Mouse (Mus musculus) lung, postnatal 25 days (tissue): Measurements from ENCODE around the gene Bcl2l13.
"Not testable (repeated sequence)": the region's sequence is repeated elsewhere in the genome, so short reads cannot be mapped to it uniquely, and the experiment has no call there.

ENCODE experiments used
- DNase-seq: peaks from one replicate; pipeline ENCODE4 v3.0.0; 2022; ENCODE audit warnings: low spot score

Bcl2l13 gene

DNA sequence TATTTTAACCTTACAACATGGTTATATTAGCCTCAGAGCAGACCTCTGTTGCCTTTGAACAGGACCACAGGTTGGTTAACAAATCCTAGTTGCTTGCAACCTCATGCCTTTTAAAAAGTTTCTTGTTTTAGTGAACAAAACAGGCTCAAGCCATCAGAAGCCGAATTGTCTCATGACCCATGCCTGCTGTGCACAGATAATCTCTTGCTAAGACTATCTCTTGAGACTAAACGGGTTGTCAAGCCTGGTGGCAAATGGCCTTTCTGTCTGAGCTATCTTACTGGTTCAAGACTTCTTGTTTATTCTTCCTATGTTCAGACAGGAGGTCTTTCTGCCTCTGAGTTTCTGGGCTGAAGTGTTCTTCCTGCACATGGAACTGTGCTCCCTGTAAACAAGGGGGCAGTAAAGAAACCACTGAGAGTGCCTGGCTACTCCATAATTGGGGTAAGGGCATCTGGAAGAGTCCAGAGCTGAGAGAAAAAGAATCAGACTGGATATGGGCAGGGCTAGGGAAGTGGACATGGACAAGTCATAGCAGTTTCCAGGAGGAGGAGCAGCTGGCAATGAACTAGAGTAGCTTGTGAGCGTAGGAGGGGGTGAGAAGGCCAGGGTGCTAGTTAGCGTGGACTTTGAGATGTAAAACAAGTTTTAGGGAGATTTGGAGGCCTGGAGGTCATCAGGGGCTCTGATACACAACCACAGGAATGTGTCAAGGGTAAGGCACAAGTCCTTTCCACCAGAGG lies 5.0 kb upstream of the Bcl2l13 start:
- DNase-seq = no peak

DNA sequence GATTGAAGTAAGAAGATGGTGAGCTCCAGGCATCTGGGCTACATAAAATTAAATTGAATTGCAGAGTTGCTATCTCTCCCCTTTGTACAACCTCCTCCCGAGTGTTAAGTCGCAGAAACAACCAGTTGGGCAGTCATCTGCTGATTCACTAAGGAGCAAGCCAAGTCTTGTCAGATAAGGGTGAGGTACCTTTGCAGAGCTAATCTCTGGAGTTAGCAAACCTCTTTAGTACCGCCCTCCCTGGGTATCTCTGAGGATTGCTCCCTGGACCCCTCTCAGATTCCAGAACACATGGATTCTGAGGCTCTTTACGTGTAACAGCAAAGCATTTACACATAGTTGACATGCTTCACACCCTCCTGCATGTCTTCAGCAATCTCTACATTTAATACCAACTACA lies 3.9 kb upstream of the Bcl2l13 start:
- DNase-seq = no peak

DNA sequence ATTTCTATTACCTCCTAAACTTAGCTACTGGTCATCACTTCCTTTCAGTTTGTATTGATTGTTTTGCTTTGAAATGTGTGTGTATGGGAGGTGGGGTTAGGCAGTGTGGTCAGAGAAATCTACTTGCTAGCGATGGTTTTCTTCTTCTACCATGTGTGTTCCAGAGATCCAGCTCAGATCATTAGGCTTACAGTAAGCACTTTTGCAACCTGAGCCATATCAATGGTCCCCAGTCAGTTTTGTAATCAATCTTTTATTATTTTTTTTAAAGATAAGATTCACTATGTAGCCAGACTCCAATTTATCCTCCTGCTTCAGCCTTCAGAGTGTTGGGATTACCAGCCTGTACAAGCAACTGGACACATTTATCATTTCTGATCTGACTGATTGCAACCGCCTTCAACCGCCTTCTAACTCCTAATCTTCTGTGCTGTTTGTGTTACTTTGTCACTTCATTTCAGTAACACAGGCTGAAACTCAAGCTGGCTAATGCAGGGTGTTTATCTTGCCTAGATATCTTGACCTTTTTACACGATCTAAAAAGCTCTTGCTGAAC lies 1.2 kb upstream of the Bcl2l13 start:
- no peak for DNase-seq

DNA sequence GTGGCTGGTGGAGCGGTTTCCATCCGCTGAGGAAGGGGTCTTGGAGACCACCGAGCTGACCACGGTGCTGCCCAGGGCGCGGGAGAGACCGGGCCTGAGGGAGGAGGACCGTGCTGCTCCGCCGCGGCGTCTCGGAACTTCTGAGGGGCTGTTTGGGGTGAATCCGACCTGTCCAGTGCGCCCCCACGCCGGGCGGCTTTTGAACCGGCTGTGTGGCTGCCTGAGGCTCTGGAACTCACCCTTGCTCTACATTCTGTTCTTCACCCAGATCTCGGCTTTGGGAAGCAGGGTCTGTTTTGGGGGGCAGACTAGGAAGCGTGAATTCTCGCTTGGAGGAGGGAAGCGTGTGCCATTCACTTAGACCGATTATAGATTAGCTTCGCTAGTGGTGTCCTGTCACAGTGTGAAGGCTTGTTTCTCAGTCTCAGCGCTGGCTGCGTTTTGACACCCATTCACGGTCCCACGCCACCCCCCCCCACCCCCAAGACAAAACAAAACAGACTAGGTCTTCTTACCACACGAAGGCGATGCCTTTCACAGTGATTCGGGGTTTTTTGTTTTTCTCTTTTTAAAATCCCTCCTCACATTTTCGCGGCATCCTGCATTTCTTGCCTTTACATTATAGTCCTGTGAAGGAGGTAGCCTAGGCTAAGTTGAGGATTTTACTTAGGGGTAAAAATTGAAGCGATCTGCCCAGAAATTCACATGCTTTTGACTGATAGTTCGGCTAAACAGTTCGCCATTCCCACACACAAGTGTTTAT lies 558 bp downstream of the Bcl2l13 start:
- DNase-seq = peak; percentile 16

DNA sequence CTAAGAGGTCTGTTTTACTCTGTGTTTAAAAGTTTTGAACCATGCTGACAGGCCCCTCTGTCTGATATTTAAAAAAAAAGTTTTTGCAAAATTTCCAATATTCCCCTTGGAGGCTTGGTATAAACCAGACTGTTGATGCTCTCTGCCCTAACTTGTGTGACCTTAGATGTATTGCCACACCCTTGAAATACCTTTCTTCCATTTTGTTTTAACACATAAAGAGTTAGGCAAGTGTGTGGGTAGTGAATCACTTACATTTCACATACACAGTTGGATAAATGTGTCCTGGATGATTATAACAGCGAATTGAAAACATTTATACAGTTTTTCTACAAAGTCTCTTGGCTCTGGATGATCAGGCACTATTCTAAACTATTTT lies 1.1 kb downstream of the Bcl2l13 start:
- no peak for DNase-seq

DNA sequence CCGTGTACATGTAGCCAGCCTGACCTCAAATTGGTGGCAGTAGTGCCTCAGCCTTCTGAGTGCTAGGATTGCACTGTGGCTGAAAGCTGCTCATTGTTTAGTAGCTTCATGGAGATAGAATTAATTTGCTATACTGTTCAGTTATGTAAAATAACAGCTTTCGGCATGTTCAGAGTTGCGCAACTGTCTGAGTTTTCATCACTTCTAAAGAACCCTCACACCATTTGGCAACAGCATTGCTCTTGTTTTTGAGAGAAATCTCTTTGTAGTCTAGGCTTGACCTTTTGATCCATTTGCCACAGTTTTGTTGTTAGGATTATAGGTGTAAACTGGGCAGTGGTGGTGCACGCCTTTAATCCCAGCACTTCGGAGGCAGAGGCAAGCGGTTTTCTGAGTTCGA lies 4.2 kb downstream of the Bcl2l13 start:
- DNase-seq = no peak

DNA sequence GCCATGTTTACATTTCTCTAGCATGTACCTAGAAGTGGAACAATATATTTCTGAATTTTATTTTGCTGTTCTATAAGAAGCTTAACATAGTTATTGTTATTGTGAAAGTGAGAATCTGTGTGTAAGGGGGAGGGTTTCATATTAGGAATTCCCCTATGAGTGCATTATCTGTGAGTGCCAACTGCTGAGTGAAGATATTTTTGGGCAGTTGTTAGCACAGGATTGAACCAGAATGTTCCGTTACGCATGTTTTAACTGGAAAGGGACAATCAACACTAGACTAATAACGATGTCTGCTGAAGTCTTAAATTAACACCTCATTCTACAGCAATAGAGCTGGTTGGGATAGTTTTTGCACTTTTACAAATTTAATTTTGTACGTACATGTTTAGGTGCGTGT lies 5.7 kb downstream of the Bcl2l13 start:
- no peak for DNase-seq

DNA sequence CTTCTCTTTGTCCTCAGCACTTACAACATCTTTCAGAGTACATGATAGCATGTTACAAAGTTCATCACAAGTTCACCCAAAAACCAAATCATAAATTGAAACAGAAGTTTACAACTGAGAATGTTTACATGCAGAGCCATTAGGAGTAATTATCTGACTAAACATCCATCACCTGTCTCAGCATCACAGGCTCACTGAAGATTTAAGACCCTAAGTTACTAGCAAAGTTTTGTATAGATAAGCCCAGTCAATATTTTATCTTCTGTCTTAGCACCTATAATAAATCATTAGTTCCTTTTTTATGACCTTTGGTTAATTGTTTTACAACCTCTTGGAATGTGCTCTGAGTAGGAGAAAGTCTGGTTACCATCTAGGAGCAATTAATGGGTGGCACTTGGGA lies 14.7 kb downstream of the Bcl2l13 start:
- not testable (repeated sequence) for DNase-seq

DNA sequence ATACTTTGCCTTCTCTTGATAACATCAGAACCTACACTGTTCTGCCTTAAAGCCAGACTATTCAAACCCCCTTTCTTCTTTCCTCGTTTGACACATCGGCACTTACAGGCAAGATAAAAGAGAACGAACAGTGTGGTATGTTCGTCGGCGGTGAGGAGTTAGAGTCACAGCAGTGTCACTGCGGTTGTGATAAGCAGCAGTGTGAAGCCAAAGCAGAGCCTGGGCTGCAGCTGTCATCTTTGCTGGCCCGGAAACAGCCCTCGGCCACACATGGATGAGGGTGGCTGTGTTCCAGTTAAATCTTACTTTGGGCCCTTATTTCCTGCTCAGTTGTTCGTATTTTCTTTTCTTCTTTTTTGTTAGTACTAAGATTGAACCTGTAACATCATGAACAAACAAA lies 18.4 kb downstream of the Bcl2l13 start:
- no peak for DNase-seq

DNA sequence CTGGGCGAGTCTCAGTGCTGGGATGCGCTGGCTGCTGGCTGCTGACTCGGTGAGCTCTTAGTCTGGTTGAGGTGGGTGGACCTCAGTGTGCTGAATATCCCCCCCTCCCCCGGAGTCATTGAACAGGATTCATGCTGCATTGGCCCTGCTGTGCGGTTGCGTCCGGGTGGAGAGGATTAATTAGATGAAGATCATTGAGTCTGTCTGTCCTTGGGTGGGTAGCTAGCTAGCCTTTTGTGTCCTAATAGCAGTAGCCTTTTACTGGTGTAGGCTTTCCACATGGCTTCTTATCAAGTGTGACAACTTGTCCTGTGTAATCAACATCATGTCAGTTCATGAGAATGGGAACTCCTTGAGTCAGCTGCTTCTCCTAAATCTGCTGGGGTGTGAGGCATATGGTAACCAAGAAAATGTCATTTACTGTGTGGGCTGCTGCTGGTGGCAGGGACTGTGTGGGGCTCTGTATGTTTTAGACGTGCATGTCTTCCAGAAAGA lies 22.3 kb downstream of the Bcl2l13 start:
- DNase-seq = no peak

DNA sequence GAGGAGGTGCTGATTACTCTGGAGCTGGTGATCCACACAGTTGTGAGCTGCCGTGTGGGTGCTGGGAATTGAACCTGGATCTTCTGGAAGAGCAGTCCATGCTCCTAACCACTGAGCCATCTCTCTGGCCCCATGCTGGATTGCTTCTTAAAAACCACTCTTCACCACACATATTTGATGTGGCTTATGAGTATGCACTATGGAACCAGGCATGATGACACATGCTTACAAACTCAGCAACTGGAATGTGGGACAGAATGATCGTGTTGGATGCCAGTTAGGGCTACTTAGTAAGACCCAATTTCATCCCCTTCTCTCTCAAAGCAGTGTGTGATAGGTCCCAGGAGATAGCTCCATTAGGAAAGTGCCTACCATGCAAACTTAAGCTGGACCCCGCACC lies 24.1 kb downstream of the Bcl2l13 start:
- DNase-seq = no peak

DNA sequence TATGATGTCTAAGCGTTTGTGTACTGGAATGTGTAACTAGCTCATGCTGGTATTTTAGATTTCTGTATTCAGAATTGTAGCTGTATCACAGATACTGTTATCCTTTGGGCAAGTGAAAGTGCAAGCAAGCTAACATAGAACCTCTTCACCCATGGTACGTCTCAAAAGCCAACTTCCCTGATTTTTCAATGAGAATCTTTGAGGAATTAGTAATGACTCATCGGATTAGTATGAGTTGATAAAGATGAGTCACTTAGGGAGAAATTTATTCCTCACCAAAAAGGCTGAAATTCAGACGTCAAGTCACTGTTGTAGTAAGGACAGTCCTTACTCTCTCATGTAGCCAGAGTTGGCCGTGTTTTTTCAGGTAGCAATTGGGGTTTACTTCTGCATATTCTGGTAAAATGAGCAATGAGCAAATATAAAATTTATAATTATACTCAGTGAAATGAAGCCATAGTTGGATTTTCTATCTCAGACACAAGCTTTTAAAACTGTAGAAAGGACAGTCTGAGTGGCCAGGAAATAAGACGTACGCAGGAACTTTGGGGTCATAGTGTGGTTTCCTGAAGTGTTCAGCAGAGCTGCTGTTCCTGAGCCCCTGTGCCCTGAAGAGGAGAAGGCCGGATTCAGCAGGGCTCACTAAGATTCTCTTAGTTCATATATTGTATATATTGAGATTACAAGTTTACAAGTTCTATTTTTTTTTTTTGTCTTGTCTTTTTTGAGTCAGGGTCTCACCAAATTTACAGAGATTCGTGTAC lies 30.2 kb downstream of the Bcl2l13 start:
- DNase-seq = no peak

DNA sequence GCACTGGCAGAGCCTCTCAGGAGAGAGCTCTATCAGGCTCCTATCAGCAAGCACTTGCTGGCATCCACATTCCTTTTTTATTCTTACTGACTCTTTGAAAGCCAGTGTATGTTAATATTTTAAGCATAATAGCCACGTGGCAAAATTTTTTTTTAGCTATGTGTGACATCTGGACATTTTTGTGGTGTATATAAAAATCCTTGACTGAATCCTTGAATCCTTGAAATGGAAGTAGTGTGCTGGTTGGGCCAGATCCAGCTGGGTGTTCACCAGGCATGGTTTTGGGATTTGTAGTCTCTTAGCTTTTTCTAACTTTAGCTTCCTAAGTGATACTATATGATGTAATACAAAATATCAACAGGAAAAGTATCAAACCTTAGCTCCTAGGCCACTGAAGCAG lies 32.8 kb downstream of the Bcl2l13 start:
- DNase-seq = no peak

DNA sequence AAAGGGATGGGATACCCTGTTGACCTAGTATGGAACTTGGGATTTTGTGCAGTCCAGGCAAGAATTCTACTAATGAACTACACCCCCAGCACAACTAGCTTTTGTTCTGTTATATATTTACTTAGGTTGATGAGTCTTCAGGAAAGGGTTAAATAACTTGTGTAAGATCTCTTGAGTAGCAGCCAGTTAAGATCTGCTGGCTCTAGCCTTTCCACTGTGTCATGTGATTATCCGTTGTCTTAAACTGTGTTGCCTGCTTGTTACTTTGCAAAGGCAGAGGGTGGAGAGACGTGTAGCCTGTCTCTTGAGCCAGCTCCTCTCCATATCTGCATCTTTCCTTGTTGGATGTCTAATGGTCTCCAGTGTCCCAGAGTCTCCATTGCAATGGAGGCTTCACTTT lies 35.3 kb downstream of the Bcl2l13 start:
- no peak for DNase-seq

DNA sequence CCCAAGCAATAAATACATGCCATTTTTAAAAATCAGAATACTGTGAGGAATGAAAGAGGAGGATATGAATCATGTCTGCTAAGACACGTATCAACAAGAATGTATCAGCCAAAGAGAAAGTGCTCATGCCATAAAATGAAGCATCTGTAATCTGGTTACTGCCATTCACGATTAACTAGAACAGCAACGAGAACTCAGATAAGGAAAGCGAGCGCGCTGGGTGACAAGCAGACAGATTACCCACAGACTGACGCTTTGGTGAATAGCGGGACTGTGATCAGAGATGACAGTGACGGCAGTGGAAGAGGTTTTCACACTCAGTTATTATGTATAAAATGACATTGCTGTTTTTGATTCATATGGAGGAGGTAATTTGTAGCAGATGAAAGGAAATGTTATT lies 37.9 kb downstream of the Bcl2l13 start:
- DNase-seq = no peak

DNA sequence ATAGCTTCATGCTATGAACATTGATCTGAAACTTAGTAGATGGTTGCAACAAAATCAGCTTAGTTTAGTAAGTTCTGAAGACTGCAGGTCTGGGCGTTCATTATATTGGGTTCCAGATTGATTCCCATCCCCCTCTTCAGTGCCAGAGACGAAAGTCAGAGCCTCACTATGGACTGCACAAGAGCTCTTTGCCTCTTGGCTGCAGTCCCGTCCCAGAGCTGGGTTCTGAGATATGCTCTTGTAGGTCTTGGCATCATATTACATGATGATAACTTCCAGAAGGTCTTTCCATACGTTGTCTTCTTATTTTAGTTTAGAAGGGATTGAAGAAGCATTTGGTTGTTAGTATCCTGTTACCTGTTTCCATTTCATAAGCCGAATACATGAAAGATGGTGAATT lies 43.0 kb downstream of the Bcl2l13 start:
- no peak for DNase-seq

DNA sequence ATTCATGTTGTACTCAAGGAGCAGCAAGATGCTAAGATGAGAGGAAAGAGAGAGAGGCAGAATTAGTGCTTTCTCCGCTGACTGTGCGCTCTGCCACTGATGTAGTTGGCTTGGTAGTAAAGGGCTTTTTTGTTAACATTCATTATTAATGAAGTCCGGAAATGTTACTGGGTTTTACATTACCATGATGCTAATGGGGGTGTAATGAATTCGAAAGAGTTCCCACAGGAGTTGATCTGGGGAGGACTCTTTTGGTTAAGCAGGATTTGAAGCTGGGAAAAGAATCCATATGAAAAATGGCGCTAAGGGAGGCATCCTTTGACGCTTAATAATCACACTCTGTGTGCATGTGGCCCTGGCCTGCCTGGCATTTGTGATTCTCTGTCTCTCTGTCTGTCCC lies 48.4 kb downstream of the Bcl2l13 start:
- DNase-seq = no peak

DNA sequence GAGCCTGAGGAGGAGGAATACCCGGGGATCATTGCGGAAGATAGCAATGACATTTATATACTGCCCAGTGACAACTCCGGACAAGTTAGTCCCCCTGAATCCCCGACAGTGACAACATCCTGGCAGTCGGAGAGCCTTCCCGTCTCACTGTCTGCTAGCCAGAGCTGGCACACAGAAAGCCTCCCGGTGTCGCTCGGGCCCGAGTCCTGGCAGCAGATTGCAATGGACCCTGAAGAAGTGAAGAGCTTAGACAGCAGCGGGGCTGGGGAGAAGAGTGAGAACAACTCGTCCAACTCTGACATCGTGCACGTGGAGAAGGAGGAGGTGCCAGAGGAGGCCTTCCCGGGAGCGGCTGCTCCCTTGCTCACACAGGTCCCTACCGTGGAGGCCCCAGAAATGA lies 50.7 kb downstream of the Bcl2l13 start:
- DNase-seq = no peak

DNA sequence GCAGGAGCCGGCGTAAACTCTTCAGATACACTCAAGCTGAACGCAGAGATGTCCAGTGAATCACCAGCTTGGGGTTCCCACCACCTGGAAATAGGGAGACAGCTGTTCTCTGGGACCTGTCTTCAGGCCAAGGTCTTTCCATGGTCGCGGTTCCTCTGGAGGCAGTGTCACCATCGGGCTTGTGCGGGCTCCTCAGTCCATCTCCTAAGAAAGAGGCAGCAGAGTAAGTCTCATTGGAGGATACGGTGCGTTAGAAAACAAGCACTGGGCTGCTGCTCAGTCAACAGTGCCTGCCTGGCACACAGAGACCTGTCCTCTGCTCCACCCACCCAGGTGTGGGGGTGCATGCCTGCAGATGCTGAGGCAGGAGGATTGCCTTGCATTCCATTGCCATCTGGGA lies 58.1 kb downstream of the Bcl2l13 start:
- DNase-seq = no peak

DNA sequence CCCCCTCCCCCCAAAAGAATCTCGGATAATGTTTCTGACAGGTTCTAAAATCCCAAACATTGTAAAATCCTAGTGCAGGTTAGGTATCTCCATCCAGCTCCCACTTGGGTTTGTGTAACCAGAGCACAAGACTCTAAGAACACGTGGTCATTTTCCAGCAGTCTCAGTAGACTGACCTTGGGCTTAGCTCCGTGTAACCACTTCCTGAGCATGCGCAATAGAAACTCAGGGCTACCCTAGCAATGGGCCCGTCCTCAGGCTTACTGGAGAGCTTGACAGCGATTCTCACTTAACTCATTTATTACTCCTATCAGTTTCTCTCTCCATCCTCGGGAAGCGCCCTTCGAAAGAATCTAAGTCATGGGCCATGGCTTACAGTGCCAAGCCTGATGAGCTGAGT lies 58.5 kb downstream of the Bcl2l13 start:
- no peak for DNase-seq

DNA sequence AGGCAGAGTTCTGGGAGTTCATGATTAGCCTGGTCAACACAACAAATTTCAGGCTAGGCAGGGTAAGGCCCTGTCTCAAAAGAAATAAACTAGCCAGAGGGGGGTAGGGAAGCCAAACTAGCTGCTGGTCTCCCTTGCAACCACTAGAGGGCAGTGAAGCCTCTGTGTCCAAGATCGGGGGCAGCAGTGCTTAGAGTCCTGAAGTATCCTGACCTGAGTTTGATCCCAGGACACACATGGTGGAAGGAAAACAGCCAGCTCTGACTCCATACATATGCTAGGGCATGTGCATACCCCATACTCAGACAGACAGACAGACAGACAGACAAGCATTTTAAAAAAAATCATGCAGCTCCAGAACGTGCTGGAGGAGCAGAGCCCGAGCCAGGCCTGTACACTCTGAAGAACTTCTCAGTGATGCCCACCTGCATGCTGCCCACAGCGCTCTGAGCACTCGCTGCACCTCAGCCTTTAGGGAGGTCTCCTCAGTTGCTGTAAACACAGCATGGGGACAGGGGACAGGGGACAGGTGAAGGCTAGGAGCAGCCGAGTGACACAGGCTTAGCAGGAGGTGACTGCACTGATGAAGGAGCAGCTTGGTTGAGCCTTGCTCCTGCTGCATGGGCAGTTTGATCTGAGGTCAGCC lies 62.3 kb downstream of the Bcl2l13 start:
- peak; percentile 44 for DNase-seq
